Mouse (Mus musculus): ENCODE measurements around the gene Nampt.

DNA sequence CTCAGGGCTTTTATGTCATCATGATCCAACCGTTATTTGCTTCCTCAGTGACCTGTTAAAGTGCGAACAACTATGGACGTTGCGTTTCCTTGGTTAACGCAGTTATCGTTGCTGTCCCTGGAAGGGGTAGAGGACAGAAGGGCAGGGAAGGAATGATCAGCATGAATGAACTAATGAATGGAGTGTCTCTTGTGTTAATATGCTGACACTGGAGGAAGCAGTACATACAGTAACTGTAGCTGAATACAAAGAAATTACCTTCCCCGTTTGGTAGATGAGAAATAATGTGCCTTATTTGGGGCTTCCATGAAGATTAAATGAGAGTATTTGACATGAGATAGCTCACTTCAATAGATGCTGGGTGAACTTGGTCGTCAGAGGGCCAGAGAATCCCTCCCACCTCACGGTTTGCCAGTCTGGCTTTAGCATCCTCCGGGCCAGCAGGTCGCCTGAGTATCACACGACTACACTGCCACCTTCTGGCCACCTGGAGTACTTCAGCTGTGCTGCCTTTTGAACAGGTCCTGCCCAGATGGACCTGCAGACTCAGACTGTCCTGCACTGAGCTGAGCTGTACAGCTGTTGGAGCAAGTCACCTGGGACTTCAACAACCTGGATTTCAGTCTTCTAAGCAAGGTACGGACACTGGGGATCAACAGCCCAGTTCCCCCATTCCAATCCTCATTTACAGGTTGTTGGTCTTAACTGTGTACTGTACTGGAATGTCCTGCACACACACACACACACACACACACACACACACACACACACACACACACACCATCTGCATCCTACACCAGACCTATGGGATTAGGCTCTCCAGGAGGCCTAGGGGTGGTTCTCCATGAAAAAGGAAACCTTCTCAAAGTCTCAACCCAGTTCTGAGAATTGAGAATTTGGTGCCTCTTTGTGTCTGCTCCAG lies 78.1 kb downstream of the Nampt start:
- TF ChIP-seq CTCF (IDR thresholded peaks at IDR 0.05; ENCODE audit: low read depth) (peak; percentile 96), EP300 (IDR thresholded peaks at IDR 0.05; ENCODE audit: low read depth) (no peak)

Data from liver, postnatal 0 days (tissue).